Mouse (Mus musculus) induced T-regulatory cell, adult 2 months (primary cell): ENCODE data around the gene Pms1.
"Not testable (repeated sequence)": the region's sequence is repeated elsewhere in the genome, so short reads cannot be mapped to it uniquely, and the experiment has no call there.

ENCODE experiments used
- DNase-seq: peaks from one replicate; pipeline ENCODE4 v3.0.0-alpha.2; 2012; ENCODE audit warnings: low read depth

Gene Pms1

GRCm38 (mm10) chr1:53296581-53297383 is at the start of gene Pms1, which contains the start of the genes Ormdl1 and Gm28778:
Gene Pms1 (minus strand): TSS chr1:53297018.
Gene Ormdl1 (plus strand): TSS chr1:53297095.
Gene Gm28778 (plus strand): TSS chr1:53297111.
- peak; percentile 93 for DNase-seq

GRCm38 (mm10) chr1:53341071-53341470 is 44.3 kb upstream of the Pms1 start:
- no peak for DNase-seq

DNA sequence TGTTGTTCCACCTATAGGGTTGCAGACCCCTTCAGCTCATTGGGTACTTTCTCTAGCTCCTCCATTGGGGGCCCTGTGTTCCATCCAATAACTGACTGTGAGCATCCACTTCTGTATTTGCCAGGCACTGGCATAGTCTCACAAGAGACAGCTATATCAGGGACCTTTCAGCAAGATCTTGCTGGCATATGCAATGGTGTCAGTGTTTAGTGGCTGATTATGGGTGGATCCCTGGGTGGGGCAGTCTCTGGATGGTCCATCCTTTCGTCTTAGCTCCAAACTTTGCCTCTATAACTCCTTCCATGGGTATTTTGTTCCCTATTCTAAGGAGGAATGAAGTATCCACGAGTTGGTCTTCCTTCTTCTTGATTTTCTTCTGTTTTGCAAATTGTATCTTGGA is 40.6 kb upstream of the Pms1 start:
- not testable (repeated sequence) for DNase-seq

DNA sequence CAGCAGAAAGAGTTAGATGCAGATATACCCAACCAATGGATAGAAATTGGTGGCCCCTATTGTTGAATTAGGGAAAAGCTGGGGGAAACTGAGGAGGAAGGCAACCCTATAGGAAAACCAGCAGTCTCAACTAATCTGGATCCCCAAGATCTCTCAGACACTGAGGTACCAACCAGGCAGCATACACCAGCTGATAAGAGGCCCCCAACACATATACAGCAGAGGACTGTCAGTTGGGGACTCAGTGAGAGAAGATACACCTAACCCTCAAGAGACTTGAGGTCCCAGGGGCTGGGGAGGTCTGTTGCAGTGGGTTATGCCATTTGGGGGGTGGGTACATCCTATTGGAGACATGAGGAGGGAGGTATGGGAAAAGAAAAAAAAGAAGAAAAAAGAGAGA is 38.6 kb upstream of the Pms1 start:
- no peak for DNase-seq

DNA sequence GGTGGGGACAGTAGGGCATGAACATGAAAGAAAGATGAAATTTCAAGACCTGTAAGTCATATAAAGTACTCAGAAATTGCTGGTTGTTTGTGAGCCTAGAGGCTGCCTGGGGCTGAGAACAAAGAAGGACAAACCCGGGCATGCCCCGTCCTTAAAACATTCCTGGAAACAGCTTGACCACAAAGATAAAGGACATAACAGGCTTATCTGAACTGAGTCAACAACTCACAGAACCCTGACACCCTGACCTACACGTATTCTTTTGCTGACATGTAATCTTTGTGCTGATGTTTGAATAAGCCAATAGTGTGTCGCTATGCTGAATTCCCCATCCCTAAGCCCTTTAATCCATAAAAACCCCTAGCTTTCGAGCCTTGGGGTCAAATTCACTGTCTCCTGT is 36.7 kb upstream of the Pms1 start:
- not testable (repeated sequence) for DNase-seq

GRCm38 (mm10) chr1:53324827-53325494 is 28.1 kb upstream of the Pms1 start:
- DNase-seq = no peak

DNA sequence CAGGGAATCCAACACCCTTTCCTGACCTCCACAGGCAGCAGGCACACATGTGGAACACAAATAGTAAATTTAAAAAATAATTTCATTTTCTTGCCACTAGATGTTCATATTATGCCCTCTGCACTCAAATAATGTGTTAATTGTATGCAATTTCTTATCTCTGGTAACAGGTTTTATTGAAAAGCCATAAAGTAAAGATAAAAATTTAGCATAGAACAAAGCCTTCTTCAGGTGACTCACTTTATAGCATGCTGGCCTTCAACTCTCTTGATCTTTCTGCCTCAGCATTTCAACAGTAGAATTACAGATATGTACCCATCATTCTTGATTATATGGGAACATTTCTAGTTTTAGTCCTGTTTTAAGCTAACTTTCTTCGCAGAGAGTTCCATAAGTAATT is 27.5 kb upstream of the Pms1 start:
- DNase-seq = no peak

- no peak for DNase-seq
These were observed 26.4 kb upstream of the Pms1 start for GRCm38 (mm10) chr1:53323254-53323653.

- DNase-seq = no peak
These were observed 25.0 kb upstream of the Pms1 start for GRCm38 (mm10) chr1:53321662-53322344.

- peak; percentile 90 for DNase-seq
These were observed 16.5 kb upstream of the Pms1 start, which contains the start of gene Osgepl1 for GRCm38 (mm10) chr1:53312989-53313967. Gene Osgepl1 (plus strand): TSS chr1:53313624.

DNA sequence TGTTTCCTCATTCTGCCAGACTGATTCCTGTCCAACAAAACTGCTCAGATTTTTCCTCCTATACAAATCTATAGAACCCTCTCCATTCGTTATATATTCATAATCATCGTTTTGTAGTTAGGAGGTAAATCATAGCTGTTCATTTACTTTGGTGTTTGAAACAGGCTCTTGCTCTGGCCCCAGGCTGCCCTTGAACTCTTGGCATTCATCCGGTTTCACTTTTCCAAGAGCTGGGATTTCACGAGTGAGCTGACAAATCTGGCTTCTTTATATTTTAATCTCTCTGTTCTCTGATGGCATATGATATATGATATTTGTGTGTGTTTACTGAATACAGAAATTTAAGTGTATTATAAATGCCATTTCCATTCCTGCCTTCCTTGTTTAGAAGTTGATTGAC is 3.7 kb upstream of the Pms1 start:
- no peak for DNase-seq

DNA sequence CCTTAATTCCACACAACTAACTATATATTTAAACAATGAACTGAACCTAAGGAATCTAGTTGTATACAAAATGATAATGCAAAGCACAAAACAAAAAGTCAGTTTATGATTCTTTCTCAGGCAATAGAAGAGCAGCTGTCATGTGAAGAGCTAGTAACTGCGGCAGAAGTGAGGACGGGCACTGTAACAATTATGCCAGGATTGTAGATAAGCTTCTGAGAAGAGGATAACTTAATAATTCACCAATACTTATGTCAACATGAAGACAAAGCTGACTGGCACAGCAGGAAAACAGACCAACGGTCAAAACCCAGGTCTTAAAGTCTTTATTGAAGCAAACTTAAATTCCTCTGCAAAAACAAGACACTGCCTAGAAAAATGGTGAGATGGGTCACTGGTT is 5.6 kb downstream of the Pms1 start:
- no peak for DNase-seq

- peak; percentile 39 for DNase-seq
These were observed 24.2 kb downstream of the Pms1 start for GRCm38 (mm10) chr1:53272646-53273045.

DNA sequence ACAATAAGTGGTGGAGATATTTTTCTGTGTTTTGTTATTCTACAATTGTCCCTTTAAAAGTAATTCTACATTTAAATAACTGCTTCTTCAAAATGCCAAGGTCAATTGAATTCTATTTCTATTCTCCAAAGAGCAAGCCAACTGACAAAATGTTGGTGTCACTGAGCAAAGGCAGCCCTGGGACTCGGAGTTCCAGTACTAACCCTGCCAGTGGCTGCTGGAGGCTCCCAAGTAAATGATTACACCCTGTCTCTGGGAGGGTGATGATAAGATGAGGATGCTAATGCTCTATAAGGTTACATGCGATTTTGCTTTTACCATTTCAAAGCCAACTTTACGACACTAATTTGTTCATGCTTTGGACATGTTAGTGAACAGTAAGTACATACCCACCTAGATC is 26.9 kb downstream of the Pms1 start:
- DNase-seq = no peak

GRCm38 (mm10) chr1:53264958-53265612 is 31.7 kb downstream of the Pms1 start:
- not testable (repeated sequence) for DNase-seq

- no peak for DNase-seq
These were observed 70.8 kb downstream of the Pms1 start for GRCm38 (mm10) chr1:53226063-53226462.

GRCm38 (mm10) chr1:53225616-53226015 is 71.2 kb downstream of the Pms1 start:
- DNase-seq = no peak

GRCm38 (mm10) chr1:53224775-53225174 is 72.0 kb downstream of the Pms1 start:
- DNase-seq = no peak

DNA sequence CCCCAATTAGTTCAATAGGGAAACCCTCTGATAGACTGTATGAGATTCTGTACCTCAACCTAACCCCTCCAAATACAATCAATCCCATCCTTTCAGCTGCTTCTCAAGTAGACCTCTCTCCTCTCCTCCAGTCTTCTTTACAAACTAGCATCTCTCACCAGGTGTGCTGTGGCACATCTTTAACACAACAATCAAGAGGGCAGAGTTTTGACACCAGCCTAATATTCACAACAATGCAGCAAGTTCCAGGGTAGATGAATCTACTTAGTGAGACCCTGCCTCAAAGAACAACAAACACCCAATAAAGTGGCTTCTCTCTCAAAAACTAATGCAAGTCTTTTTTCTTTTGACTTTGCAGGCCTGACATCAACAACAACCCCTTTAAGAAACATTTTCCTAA is 86.7 kb downstream of the Pms1 start:
- DNase-seq = no peak

DNA sequence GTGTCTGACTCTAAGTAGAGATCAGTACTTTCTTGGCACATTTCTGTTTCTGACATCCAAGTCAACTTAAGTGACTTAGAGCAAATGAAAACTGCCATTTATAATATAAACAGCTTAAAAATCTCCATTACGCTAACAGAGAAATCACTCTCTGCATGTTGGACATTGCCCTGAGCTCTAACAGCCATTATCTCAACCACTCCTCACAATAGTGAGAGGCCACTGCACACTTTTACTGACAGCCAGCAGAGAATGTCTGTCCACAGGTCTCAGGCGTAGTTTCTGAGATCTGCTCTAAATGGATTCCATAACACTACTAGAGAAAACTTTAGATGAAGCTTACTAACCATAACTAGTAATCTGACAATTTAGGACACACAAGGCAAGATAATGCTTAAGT is 92.9 kb downstream of the Pms1 start:
- DNase-seq = no peak

DNA sequence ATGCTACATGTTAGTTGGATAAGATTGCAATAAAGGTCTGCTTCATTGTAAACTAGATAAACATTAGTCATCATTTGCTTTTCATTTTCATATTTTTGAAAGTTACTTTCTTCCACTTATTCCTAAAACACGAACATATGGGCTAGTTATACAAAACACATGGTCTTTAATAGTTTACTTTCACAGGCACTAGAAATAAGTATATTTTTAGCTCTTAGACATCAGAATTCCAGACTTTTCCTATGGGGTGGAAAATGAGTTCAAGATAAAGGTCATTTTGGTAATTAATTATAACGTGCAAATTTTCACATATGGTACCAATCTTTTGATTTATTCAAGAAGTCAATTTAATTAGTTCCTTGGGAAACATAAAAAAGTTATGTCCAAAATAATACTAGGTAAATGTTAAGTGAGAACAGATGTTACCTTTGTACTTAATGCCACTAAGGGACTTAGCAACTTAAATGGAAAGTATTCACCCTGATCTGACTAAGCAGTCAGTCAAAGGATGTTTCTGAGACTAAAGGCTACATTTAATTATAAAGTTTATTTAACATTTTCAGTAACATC is 95.1 kb downstream of the Pms1 start:
- no peak for DNase-seq
